Mouse (Mus musculus): ENCODE measurements around the gene Ift74. TPM values are rescaled to one million over a fixed set of nuclear protein-coding genes. Genes with fewer than 3 reads are reported as not detected.

Ift74 gene
- total RNA-seq, 2 experiments from 2014 or later = 24.4 to 26.1 TPM

- no peak for DNase-seq (ENCODE audit: low spot score in 2 of 2)
These were observed 76.8 kb downstream of the Ift74 start for GRCm38 (mm10) chr4:94691078-94691477.

- no peak for DNase-seq (ENCODE audit: low spot score in 2 of 2)
These were observed 77.9 kb downstream of the Ift74 start for GRCm38 (mm10) chr4:94692175-94692574.

DNA sequence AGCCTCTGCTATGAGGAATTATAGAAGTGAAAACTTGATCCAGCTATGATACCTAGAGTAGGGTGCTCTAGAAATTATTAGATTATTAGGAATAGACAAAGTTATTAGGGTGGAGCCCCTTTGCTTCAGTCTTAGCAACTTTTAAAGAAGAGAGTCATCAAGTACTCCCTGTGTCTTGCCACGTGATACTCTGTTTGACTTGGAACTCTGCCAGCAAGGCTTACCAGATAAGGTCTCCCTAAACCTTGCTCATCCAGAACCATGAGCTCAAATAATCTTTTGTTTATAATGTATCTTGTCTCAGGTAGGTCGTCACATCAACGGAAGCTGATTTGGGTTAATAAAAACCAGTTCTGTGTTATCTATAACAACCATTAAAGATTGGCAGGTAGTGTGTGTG, 82.1 kb downstream of the Ift74 start:
- no peak for DNase-seq (ENCODE audit: low spot score in 2 of 2)

DNA sequence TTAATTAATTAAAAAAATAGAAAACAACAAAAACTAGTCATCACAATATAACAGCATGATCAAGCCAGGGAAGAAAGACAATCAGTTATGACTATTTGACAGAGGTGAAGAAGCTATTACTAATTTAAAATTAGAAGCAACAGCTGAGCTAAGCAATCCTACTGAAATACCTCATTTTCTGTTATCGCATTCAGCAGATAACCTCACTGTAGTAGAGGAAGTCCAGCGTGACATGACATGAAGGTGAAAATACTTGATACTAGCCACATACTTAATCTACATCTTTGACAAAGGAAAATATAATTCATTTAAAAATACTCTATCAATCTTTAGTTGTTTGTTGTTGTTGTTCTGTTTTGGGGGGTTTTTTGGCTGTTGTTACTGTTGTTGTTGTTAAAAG, 96.7 kb downstream of the Ift74 start:
- no peak for DNase-seq (ENCODE audit: low spot score in 2 of 2)

GRCm38 (mm10) chr4:94711426-94711825, 97.1 kb downstream of the Ift74 start:
- DNase-seq (ENCODE audit: low spot score in 2 of 2) = no peak

- DNase-seq (ENCODE audit: low spot score in 2 of 2) = no peak
These were observed 99.5 kb downstream of the Ift74 start for GRCm38 (mm10) chr4:94713741-94714140.

DNA sequence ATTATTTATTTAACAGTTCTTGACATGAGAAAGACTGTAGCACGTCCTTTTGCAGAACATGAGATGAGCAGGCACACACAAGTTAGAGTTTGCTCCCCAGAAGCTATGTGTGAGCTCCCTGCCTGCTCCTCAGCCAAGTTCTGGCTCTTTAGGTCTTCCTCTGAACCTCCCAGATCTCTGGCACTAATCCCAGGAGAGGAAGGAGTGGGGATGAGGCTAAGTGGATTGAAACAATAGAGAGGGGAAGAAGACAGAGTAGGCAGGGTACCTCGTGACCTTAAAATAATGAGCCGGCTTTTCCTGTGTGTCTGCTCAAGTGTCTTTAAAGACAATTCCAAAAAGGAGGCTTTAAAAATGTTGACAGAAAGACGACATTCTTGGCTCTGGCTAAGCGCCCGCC, 100.9 kb downstream of the Ift74 start:
- no peak for DNase-seq (ENCODE audit: low spot score in 2 of 2)

GRCm38 (mm10) chr4:94725799-94726198, 111.5 kb downstream of the Ift74 start:
- DNase-seq (ENCODE audit: low spot score in 2 of 2) = no peak

GRCm38 (mm10) chr4:94732721-94733120, 118.4 kb downstream of the Ift74 start:
- no peak for DNase-seq (ENCODE audit: low spot score in 2 of 2)

GRCm38 (mm10) chr4:94737326-94738295, 123.3 kb downstream of the Ift74 start:
- no peak for DNase-seq (ENCODE audit: low spot score in 2 of 2)

GRCm38 (mm10) chr4:94738838-94739731, 124.8 kb downstream of the Ift74 start, which contains the start of gene Tek:
TSS of gene Tek (plus strand) at chr4:94739289.
- DNase-seq (ENCODE audit: low spot score in 2 of 2) = no peak

DNA sequence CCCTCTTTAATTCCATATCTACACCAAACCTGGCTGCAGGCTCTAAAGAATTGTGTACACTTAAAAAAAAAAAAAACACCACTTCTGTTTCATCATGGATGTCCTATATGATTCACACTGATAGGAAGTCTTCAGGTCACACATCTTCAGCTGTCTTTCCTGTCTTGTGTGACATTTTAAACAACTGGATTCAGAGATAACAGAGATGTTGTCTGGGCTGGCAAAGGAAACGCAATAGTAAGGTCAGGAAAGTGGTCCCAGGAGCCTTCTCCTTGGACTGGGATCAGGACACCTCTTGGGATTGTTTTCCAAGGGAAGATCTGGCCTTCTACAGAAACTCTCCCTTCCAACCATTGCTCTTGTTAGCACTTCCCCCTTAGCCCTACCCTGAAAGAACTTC, 127.5 kb downstream of the Ift74 start:
- DNase-seq (ENCODE audit: low spot score in 2 of 2) = no peak

Small RNA genes within 50 kb of the gene (microRNA-seq; reads per million reads assigned to microRNA genes)
- 844 to 933 reads per million in 2 experiments for gene Mir872

Other genes with a start within 250 kb of the Ift74 start
- not detected for gene Gm10306, start 57.9 kb upstream of the Ift74 start, total RNA-seq (2021)
- 10 to 100 TPM in 1 of 2 experiments, 1 to 10 TPM in 1; 9.9 to 10.5 TPM for gene Caap1, start 57.7 kb upstream of the Ift74 start, total RNA-seq (2021)
- gene Plaa, start 11.2 kb upstream of the Ift74 start, total RNA-seq (2021) = 10 to 100 TPM; 40.5 to 41.5 TPM
- gene Lrrc19, start 35.7 kb downstream of the Ift74 start, total RNA-seq (2021) = not detected
- gene Tek, start 124.8 kb downstream of the Ift74 start, total RNA-seq (2021) = 10 to 100 TPM in 1 of 2 experiments, 1 to 10 TPM in 1; 7.8 to 10.2 TPM

Data from left cerebral cortex, adult 18-20 months (tissue).